Mouse (Mus musculus) brain, embryonic 14.5 days (tissue): ENCODE measurements around the gene Tnfsf9. TPM values are rescaled to one million over a fixed set of nuclear protein-coding genes. Genes with fewer than 3 reads are reported as not detected.
A peak's percentile ranks its signal among the peaks of the same experiment; 100 is the strongest.

Source experiments
- DNase-seq: peaks from one replicate; pipeline ENCODE4 v3.0.0-alpha.2; 2011; ENCODE audit warnings: low read depth
- CTCF ChIP-seq: fragments of 200-500 bp; IDR thresholded peaks from 2 replicates; pipeline ENCODE4 v1.5.1; 2012; ENCODE audit warnings: inconsistent platforms, mild to moderate bottlenecking, moderate library complexity, borderline replicate concordance; ENCODE audit not compliant: insufficient read depth, insufficient read length; ENCODE audit errors: extremely low read depth
- POLR2A ChIP-seq: fragments of 200-500 bp; IDR thresholded peaks from 2 replicates; pipeline ENCODE4 v1.6.1; 2012; ENCODE audit warnings: mild to moderate bottlenecking, inconsistent platforms, borderline replicate concordance; ENCODE audit not compliant: poor library complexity, insufficient read depth, insufficient read length, severe bottlenecking; ENCODE audit errors: extremely low read depth
- polyA plus RNA-seq: library from polyadenylated mRNA; depleted of rRNA; stranded (reverse); fragments of >200 nt; gene quantifications from 2 replicates; pipeline ENCODE4 v1.2.3, GENCODE M21; 2012

Tnfsf9 gene
- polyA plus RNA-seq, 1 experiment, result 7.1 TPM

DNA sequence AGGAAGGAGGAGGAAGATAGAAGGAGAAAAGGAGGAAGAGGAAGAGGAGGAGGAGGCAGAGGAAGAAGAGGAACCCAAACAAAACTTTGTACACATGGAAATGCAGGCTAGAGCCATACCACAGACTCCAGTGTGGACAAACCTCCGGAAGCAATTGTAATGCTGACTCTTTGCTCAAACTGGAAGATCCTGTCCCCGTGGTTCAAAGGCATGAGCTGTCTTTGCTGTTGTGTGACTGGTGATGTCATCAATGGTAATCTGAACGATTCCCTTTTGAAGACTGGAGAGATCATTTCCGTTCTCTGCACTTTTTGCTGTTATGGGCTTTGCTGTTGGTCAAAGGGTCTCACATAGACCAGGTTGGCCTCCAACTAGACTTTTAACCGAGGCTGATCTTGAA is 6.8 kb upstream of the Tnfsf9 start:
- TF ChIP-seq POLR2A, result no peak
- no peak for TF ChIP-seq CTCF
- DNase-seq, result no peak

DNA sequence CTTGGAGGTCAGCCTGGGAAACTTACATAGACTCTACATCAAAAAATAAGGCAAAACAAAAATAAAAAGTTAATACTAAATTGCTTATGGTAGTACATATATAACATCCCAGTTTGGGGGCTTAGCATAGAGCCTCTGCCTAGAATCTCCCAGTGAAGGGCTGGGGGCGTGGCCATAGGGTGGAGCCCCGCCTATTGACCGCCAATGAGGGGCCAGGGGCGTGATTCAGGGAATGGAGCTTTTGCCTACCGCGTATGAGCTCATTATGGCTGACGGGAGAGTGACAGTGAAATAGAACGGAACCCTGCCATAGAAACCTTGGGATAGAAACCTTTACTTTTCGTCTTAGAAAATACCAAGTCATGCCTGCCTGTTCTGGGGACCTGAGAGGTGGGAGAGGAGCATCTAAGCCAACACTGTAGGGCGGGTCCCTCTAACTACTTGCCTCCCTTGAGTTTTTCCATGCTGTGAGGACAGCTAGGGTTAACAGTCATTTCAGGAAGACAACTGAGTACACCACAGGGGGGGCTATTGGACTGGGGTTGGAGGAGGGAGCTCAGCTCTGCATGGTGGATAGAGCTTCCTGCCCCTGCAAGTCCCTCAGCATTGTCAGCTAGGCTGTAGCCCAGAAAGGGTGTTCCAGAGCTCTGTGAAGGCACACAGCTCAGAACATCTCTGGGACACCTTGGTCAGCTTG is 5.3 kb upstream of the Tnfsf9 start:
- TF ChIP-seq CTCF (no peak), POLR2A (no peak)
- peak; percentile 39 for DNase-seq

DNA sequence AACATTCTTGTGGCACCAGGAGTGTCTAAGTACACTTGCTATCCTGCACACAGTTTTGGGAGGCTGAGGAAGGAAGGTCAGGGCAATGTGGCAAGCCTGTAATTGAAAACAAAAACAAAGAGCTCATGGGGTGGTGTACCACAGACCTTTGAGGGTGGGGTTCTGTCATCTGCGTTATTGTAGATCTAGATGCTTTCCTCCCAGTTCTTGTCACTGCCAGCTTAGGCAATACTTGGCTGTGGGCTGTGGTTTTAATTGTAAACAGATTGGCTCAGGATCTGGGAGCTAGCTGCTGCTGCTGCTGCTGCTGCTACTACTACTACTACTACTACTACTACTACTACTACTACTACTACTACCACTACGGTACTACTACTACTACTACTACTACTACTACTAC is 2.8 kb upstream of the Tnfsf9 start:
- no peak for TF ChIP-seq CTCF
- TF ChIP-seq POLR2A, result no peak
- no peak for DNase-seq

DNA sequence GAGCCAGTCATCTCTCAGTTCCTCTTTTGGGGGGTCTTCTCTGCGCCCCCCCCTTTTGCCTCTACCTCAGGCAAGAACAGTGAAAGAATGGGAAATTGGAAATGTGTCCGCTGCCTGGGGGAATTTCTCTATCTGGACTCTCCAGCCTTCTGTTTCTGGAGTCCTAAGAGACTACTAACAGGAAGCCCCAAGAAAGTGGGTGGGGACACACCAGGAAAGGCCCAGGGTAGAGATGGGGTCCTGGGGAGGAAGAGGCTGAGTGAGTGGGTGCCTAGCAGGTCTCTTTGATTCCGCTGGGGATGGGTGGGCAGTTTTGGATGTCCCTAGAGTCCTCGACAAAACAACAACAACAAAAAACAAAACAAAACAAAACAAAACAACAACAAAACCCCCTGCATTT is 629 bp upstream of the Tnfsf9 start:
- no peak for TF ChIP-seq POLR2A
- no peak for TF ChIP-seq CTCF

DNA sequence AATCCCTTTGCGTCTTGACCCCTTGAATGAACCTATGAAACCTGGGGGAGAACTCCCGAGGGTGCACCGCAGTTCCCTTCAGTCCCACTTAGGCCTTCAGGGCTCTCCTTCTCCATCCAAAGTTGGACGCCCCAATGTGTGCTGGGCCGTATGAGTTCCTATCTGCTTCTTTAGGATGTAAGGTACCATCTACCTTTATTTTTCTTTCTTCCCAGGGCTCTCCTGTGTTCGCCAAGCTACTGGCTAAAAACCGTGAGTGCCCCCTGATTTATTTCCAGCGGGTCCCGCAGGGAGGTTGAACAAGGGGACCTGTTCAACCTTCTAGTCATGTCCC is 877 bp downstream of the Tnfsf9 start:
- DNase-seq, result no peak
- no peak for TF ChIP-seq CTCF
- TF ChIP-seq POLR2A, result no peak

More for the DNA sequence above, 629 bp upstream of the Tnfsf9 start:
- no peak for DNase-seq

DNA sequence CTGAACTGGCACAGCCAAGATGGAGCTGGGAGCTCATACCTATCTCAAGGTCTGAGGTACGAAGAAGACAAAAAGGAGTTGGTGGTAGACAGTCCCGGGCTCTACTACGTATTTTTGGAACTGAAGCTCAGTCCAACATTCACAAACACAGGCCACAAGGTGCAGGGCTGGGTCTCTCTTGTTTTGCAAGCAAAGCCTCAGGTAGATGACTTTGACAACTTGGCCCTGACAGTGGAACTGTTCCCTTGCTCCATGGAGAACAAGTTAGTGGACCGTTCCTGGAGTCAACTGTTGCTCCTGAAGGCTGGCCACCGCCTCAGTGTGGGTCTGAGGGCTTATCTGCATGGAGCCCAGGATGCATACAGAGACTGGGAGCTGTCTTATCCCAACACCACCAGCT is 1.9 kb downstream of the Tnfsf9 start:
- no peak for TF ChIP-seq CTCF
- TF ChIP-seq POLR2A, result no peak
- DNase-seq, result no peak

DNA sequence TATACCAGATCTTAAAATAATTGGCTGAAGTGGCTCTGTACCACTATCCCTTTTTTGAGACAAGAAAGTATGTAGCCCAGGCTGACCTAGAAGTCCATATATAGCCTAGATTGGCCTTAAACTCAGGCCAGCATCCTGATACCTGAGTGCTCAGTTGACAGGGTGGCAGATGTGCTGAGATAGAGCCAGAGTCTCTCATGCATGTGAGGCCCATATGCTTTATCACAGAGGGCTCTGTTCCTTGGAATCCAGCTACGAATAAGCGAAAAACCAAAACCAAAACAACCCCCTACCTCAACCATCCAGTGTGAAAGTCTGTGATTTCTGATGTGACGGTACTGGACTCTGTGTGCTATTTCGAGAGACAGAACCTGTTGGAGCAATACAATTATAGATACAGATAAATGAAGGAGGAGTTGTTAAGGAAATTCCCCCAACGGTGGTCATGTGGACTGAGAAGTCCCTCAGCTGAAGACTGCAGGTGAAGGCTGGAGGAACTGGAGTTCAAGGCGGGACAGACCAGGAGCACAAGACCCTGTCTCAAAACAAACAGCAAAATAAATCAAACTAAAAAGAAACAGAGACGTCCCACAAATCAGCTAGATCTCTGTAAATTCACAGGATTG is 3.0 kb downstream of the Tnfsf9 start:
- TF ChIP-seq POLR2A (no peak), CTCF (no peak)
- no peak for DNase-seq

DNA sequence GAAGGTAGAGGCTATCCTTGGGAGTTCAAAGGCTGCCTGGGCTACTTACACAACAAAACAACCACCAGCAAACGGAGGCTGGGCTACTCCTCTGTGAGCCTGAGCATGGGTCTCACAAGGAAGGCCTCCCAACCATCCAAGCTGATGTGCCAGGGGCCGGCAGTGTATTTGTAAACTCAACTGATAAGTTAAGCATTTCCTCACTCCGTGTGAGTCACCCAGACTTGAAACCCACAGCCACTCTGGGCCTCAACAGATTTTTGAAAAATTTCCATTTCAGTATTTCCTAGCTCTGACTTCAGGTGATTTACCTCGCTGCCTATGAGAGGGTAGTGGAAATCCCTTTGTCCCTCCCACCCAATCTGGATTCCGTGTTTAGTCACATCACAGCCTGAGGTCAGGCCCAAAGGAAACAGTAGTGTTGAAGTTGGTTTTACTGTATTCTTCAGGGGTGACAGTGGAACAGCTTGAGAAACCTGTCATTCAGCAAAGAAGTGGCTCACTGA is 3.6 kb downstream of the Tnfsf9 start:
- TF ChIP-seq POLR2A, result no peak
- TF ChIP-seq CTCF, result no peak
- DNase-seq, result no peak

DNA sequence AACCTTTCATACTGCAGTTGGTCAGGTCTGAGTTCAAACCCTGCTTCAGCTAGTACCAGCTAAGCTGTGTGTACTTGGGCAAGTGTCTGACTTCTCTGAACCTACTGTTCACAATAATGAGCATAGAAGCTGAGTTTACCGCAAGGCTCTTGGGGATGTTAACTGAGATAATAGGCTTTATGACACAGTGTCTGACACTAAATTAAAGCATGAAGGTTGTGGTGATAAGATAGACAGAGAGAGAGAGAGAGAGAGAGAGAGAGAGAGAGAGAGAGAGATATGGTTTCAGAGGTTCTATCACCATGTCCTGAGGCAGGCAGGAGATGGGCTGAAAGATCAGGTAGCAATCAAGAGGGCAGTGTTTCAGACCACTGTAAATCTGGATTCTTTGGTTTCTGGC is 4.9 kb downstream of the Tnfsf9 start:
- TF ChIP-seq POLR2A (no peak), CTCF (no peak)
- no peak for DNase-seq

DNA sequence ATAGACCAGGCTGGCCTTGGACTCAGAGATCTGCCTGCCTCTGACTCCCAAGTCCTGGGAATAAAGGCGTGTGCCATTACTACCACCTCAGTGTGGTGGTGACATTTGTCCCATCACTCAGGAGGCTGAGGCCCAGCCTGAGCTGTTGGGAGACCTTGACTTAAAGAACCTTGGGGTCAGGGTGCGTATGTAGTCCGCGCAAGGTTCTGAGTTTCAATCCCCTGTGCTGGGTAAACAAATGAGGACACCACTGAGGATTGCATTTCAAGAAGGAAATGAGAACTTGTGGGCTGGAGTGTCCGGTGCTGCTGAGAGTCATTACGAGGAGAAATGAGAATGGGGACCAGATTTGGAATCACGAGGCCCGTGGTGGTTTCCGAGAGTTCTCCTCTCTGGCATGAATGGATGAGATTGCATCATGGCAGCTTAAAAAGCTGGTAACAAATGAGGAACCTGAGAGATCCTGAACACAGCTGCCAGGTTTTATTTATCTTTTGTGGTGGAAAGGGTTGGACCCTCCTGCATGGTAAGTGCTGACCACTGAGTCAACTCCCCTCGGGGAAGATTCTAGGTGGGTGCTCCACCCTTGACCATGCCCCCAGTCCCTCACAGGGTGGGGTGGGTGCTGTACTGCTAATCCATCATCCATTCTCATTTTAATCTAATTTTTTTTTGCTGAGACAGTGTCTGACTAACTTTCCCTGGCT is 7.8 kb downstream of the Tnfsf9 start:
- DNase-seq, result no peak
- TF ChIP-seq POLR2A (no peak), CTCF (no peak)

DNA sequence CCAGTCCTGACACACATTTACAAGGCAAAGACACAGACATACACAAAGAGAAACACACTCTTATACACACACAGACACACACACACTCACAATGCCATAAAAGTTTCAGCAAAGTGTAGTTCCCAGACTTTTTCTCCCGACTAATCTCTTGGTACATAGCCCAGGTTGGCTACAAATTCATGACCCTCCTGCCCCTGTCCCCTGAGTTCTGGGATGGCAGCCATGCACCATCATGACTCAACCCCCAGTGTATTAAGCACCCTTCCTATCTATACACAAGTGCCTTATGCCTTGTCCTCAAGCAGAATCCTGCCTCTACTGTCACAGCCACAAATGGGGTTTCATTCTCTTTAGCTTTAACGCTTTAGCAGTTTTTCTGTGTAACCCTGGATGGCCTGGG is 11.7 kb downstream of the Tnfsf9 start:
- TF ChIP-seq POLR2A (no peak), CTCF (no peak)
- no peak for DNase-seq
